Mouse (Mus musculus): ENCODE measurements around the gene Rps27l. TPM values are rescaled to one million over a fixed set of nuclear protein-coding genes. Genes with fewer than 3 reads are reported as not detected.
A peak's percentile ranks its signal among the peaks of the same experiment; 100 is the strongest.

Gene Rps27l
- total and polyA plus RNA-seq, 3 experiments = 469 to 502 TPM; not detected in 1

DNA sequence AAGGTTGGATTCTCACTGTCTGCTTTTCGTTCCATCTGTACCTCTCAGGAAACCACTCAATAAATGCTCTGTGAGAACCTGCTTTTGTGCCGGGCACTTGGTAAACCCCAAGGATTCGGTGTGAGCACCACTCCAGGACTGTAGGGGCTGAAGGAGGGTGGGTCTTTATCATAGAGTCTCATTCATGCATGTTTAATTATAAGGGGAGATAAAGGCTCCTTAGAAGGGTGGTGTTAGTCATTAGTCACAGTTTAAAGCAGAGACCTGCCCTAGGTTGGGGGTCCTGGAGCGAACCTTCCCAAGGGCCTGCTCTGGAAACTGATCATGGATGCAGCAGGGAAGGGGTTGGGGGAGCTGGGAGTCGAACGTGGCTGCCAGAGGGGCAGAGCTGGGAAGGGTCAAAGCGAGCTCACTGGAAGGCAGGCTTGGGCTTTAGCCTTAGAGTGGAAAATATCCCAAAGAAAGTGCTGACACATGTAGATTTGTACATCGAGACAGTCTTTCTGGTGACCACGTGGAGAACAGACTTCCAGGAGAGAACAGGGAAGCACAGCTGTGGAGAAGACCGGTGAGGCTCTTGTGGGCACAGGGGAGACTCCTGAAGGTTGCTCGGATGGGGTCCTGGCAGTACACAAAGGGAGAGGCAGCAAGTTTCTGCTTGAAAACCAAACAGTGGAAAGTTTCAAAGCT lies 42.5 kb downstream of the Rps27l start (continued):
- TF ChIP-seq POLR2A (IDR thresholded peaks at IDR 0.05; ENCODE audit: control insufficient read depth in 1 of 2, insufficient read depth in 1 of 2, low read depth in 1 of 2, low read length in 2 of 2, poor library complexity in 1 of 2) (no peak), SIN3A (IDR thresholded peaks at IDR 0.05; ENCODE audit: low read length) (peak; percentile 41; the same call in 1 of the 2 replicates)

DNA sequence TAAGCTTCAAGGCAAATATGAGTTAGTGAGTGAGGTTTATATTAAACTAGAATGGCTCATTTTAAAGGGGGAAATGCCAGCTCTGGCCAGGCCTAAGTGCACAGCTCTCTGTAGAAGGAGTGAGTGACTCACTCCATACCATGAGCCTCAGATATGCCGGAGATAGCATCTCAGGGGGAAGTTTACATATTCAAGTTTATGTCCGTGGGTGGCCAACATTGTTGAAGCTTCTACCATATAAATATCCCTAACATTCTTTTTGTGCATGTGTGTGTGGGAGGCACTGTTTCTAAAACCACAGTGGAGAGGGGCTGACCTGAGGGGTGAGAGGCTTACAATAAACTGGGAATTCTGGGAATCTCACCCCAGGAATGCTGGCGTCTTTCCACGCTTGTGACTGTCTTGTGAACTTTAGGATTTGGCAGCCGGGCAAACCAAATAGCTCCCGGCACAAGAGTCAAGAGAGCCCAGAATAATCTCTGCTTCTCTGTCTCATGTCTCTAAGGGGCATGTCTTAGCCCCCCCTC lies 43.1 kb downstream of the Rps27l start:
- Histone ChIP-seq H3K9ac (ENCODE audit: control insufficient read depth, low read depth, low read length, poor library complexity, severe bottlenecking) (peak overlapping the region; percentile 66), H3K9me3 (replicated peaks; ENCODE audit: insufficient read depth, low read length) (no peaks in the 10 kb centered on the region), H3K79me2 (ENCODE audit: control insufficient read depth, insufficient read depth, low read length, poor library complexity) (no peaks in the 10 kb centered on the region), H3K36me3 (ENCODE audit: control insufficient read depth in 1 of 2, insufficient read depth in 2 of 2, low read length in 2 of 2) (peaks cover 0 to 46% of the 10 kb centered on the region in 2 experiments; a peak in 2 of 4 replicates), H3K4me1 (ENCODE audit: control insufficient read depth in 1 of 2, insufficient read depth in 2 of 2, low read length in 2 of 2) (peaks cover 14 to 46% of the 10 kb centered on the region in 2 experiments), H3K4me3 (ENCODE audit: control insufficient read depth in 1 of 2, insufficient read depth in 1 of 2, low read depth in 2 of 2, low read length in 2 of 2) (peak overlapping the region in 1 of 2 experiments; percentile 37; a peak in 2 of 4 replicates), H3K27ac (ENCODE audit: control insufficient read depth, low read depth, low read length) (peak overlapping the region; percentile 95), H3K27me3 (ENCODE audit: control insufficient read depth in 1 of 2, insufficient read depth in 2 of 2, low read length in 2 of 2) (no peaks in the 10 kb centered on the region)
- TF ChIP-seq GATA1 (IDR thresholded peaks at IDR 0.05; ENCODE audit: low read depth, low read length) (peak; percentile 90), POLR2A (IDR thresholded peaks at IDR 0.05; ENCODE audit: control insufficient read depth in 1 of 2, insufficient read depth in 1 of 2, low read depth in 1 of 2, low read length in 2 of 2, poor library complexity in 1 of 2) (0 out of 4 replicates have a peak, but pooled peaks of 1 of the 2 experiments have one; percentile 23), TBP (IDR thresholded peaks at IDR 0.05; ENCODE audit: low read depth, low read length) (peak; percentile 46; the same call in 1 of the 2 replicates), E2F4 (IDR thresholded peaks at IDR 0.05; ENCODE audit: borderline replicate concordance, low read depth, low read length) (no peak), MAX (IDR thresholded peaks at IDR 0.05; ENCODE audit: low read length) (no peak), NELFE (IDR thresholded peaks at IDR 0.05; ENCODE audit: low read depth, low read length) (no peak), EP300 (IDR thresholded peaks at IDR 0.05; ENCODE audit: low read depth in 1 of 2, low read length in 2 of 2) (peak; percentile 69 to 85), JUND (IDR thresholded peaks at IDR 0.05; ENCODE audit: low read depth, low read length) (peak; percentile 89), SIN3A (IDR thresholded peaks at IDR 0.05; ENCODE audit: low read length) (peak; percentile 44; the same call in 1 of the 2 replicates), TCF12 (IDR thresholded peaks at IDR 0.05; ENCODE audit: low read depth, low read length) (0 out of 2 replicates have a peak, but pooled peaks have one; percentile 13), ETS1 (IDR thresholded peaks at IDR 0.05; ENCODE audit: low read depth, low read length) (peak; percentile 62)
- peak; percentile 77 for DNase-seq (ENCODE audit: low read depth, low spot score)

DNA sequence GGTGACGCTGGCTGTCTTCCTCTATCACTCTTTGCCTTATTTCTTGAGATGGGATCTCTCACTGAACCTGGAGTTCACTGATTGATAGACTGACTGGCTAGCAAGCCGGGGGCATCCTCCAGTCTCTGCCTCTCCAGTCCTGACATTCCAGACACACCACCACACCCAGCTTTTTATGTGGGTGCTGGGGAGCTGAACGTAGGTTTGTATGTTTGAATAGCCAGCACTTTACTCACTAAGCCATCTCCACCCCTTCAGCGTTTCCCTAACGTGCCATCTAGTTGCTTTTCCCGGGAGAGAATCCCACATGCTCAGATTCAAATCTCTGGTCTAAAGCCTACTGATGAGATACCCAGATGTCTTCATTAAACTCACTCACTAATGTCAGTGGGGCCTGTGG lies 43.7 kb downstream of the Rps27l start:
- peaks cover 0 to 53% of the 10 kb centered on the region in 2 experiments; a peak in 2 of 4 replicates for H3K36me3 ChIP-seq (ENCODE audit: control insufficient read depth in 1 of 2, insufficient read depth in 2 of 2, low read length in 2 of 2)
- H3K79me2 ChIP-seq (ENCODE audit: control insufficient read depth, insufficient read depth, low read length, poor library complexity) = no peaks in the 10 kb centered on the region
- H3K27me3 ChIP-seq (ENCODE audit: control insufficient read depth in 1 of 2, insufficient read depth in 2 of 2, low read length in 2 of 2) = no peaks in the 10 kb centered on the region
- H3K4me1 ChIP-seq (ENCODE audit: control insufficient read depth in 1 of 2, insufficient read depth in 2 of 2, low read length in 2 of 2) = peaks cover 17 to 53% of the 10 kb centered on the region in 2 experiments
- H3K4me3 ChIP-seq (ENCODE audit: control insufficient read depth in 1 of 2, insufficient read depth in 1 of 2, low read depth in 2 of 2, low read length in 2 of 2) = no peak overlapping the region
- DNase-seq (ENCODE audit: low read depth, low spot score) = no peak
- TF ChIP-seq SMC3 (IDR thresholded peaks at IDR 0.05; ENCODE audit: low read depth, low read length) = no peak
- no peak for TF ChIP-seq CTCF (IDR thresholded peaks at IDR 0.05 in 2 of 3, conservative IDR thresholded peaks at IDR 0.05 in 1 of 3; ENCODE audit: control insufficient read depth in 1 of 3, insufficient read depth in 1 of 3, low read depth in 2 of 3, low read length in 3 of 3, poor library complexity in 1 of 3, severe bottlenecking in 1 of 3)
- TF ChIP-seq BHLHE40 (IDR thresholded peaks at IDR 0.05; ENCODE audit: borderline replicate concordance, low read depth, low read length) = no peak
- no peak for TF ChIP-seq ZMIZ1 (IDR thresholded peaks at IDR 0.05; ENCODE audit: low read depth, low read length)
- no peak for TF ChIP-seq EP300 (IDR thresholded peaks at IDR 0.05; ENCODE audit: low read depth in 1 of 2, low read length in 2 of 2)
- TF ChIP-seq TAL1 (IDR thresholded peaks at IDR 0.05; ENCODE audit: low read length) = no peak
- no peak for TF ChIP-seq NRF1 (IDR thresholded peaks at IDR 0.05; ENCODE audit: insufficient read depth, low read depth, low read length, poor library complexity, severe bottlenecking)
- no peak for TF ChIP-seq POLR2AphosphoS5 (IDR thresholded peaks at IDR 0.05; ENCODE audit: borderline replicate concordance, low read depth, low read length)
- no peak for TF ChIP-seq KAT2A (conservative IDR thresholded peaks at IDR 0.05; ENCODE audit: low read depth, low read length)
- TF ChIP-seq ZC3H11A (IDR thresholded peaks at IDR 0.05; ENCODE audit: low read depth, low read length) = no peak
- TF ChIP-seq RCOR1 (IDR thresholded peaks at IDR 0.05; ENCODE audit: low read depth, low read length) = no peak
- TF ChIP-seq UBTF (IDR thresholded peaks at IDR 0.05; ENCODE audit: borderline replicate concordance, insufficient read depth, low read depth, low read length) = no peak
- TF ChIP-seq POLR2A (IDR thresholded peaks at IDR 0.05; ENCODE audit: control insufficient read depth in 1 of 2, insufficient read depth in 1 of 2, low read depth in 1 of 2, low read length in 2 of 2, poor library complexity in 1 of 2) = no peak
- no peak for TF ChIP-seq USF2 (IDR thresholded peaks at IDR 0.05; ENCODE audit: borderline replicate concordance in 1 of 2, insufficient read depth in 1 of 2, low read depth in 1 of 2, low read length in 2 of 2)
- H3K9ac ChIP-seq (ENCODE audit: control insufficient read depth, low read depth, low read length, poor library complexity, severe bottlenecking) = no peak overlapping the region
- no peaks in the 10 kb centered on the region for H3K9me3 ChIP-seq (replicated peaks; ENCODE audit: insufficient read depth, low read length)
- peak overlapping the region; percentile 95; the same call in 1 of the 2 replicates for H3K27ac ChIP-seq (ENCODE audit: control insufficient read depth, low read depth, low read length)

Measured in MEL (cell line).